Mouse (Mus musculus) A20 (cell line): ENCODE measurements at regions not wholly inside any gene's neighbourhood (a gene's known extent, or its start where the extent isn't known, plus 50 kb on each side); places are given as distances from the start of the nearest gene placed in this dataset.
"Not testable (repeated sequence)": the region's sequence is repeated elsewhere in the genome, so short reads cannot be mapped to it uniquely, and the experiment has no call there.

ENCODE experiments used
- DNase-seq: peaks from one replicate; pipeline ENCODE4 v3.0.0-alpha.2; 2011; ENCODE audit warnings: low read depth, low spot score

DNA sequence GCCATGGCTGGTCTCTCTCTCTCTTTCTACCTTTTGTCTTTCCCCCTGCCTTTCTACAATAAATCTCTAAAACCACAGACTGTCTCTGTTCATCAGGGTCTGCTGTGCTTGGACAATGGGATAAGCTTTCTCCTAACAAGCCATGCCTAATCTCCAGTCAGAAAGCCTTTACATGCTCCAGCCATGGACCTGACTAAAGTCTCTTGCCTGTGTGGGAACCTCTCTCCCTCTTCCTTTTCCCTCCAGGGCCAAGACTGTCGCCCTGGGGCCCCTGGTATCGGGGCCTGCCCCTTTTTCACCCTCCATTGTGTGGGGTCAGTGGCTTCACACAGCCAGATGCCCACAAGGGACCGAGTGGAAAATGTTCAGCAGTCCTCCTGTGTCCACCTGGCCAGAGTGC, 1151.3 kb upstream of the Prmt6 start:
- no peak for DNase-seq

DNA sequence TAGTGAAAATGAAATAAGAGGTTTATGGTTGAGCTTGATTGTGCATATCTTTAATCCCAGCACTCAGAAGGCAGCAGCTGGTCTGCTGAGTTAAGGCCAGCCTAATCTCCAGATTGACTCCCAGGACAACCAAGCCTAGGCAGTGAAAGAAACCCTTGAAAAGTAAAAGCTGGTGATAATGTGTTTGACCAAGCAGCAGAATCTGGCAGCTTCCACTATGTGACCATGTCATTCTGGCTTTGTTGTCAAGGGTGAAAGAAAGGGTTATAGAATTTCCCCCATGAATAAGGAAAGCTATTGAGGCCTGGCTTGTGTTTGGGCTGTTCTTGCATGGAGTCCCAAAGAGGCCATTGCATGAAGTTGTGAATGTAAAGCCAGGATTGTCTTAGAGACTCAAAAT, 1142.3 kb upstream of the Prmt6 start:
- DNase-seq, result no peak

DNA sequence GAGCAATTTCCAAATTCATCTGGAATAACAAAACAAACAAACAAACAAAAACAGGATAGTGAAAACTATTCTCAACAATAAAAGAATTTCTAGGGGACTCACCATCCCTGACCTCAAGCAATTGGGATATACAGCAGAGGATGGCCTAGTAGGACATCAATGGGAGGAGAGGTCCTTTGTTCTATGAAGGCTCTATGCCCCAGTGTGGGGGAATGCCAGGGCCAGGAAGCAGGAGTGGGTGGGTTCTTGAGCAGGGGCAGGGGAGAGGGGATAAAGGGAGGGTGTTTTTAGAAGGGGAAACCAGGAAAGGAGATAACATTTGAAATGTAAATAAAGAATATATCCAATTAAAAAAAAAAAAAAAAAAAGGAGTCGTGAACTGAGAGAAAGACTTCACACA, 1141.9 kb upstream of the Prmt6 start:
- not testable (repeated sequence) for DNase-seq

DNA sequence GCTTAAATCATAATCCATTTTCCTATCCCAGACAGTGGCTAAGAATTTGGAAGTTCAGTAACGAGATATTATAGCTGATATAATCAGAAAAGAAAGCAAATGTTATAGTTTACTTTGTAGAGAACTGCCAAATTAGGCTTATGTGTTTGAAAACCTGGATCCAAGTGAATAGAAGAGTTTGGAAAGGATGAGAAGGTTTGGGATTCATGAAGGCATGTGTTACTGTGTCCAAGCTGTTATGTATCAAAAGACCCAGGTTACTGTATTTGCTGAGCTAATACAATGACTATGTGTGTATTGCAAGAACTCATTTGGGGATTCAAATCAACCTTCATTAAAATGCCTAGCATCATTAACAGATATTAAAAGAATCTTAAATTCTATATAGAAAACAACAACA, 1135.9 kb upstream of the Prmt6 start:
- DNase-seq, result no peak

DNA sequence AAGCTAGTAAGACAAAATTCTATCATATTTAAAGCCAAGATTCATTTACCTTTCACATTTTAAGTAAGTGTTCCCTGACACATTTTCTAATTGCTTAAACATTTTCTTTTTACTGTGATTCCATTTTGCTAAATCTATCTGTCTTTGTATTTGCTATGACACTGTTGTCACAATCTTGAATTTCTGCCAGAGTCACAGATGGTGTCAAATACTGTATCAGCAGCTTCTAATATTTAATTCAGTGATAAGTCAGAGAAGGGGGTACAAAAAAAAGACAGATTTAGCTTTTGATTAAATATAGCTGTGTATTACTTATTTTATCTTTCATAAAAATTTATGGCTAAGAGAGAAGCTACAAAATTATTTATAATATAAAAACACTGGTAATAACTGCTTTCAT, 1135.5 kb upstream of the Prmt6 start:
- DNase-seq, result no peak

DNA sequence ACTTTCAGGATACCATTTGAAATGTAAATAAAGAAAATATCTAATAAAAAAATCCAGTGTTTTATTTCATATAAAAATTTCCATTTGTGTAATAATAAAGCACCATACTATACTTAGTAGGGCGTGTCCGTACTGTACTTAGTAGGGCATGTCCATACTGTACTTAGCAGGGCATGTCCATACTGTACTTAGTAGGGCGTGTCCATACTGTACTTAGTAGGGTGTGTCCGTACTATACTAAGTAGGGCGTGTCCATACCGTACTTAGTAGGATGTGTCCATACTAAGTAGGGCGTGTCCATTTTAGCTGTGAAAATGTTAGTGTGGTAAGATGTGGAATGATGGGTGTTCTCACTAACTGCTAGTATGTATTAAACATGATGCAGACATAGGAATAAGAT, 1134.8 kb upstream of the Prmt6 start:
- no peak for DNase-seq

DNA sequence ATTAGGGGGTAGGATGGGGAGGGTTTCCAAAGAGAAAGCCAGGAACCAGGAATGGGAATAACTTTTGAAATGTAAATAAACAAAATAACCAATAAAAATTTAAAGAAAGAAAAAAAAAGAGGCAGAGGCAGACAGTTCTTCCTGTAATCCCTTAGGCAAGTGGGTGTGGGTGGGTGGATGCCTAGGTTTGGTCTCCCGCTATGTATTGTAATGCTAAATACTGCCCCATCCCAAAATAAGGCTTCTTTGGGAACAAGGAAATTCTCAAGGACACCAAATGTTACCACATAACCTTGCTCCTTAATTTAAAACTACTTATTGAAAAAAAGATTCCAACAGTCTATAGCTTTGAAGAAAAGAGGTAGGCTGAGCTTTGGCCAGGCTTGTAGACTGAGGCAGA, 1120.5 kb upstream of the Prmt6 start:
- no peak for DNase-seq

DNA sequence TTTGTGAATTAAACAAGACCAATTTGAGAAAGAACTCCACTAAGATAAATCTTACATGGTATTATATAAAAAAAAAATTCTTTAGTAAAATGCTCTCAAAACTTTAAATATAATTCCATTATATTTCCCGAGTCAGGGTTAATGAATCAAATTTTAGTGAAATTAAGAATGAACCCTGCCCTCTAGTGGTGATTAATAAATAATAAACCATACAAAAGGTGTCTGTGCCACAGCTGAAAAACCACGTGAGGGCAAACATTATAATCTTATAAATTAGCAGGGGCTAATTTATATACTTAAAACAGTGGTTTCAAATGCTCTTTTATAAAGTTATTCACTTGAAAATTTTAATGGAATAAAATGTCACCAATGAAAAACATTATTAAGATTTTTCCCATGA, 1087.4 kb upstream of the Prmt6 start:
- peak; percentile 5 for DNase-seq

DNA sequence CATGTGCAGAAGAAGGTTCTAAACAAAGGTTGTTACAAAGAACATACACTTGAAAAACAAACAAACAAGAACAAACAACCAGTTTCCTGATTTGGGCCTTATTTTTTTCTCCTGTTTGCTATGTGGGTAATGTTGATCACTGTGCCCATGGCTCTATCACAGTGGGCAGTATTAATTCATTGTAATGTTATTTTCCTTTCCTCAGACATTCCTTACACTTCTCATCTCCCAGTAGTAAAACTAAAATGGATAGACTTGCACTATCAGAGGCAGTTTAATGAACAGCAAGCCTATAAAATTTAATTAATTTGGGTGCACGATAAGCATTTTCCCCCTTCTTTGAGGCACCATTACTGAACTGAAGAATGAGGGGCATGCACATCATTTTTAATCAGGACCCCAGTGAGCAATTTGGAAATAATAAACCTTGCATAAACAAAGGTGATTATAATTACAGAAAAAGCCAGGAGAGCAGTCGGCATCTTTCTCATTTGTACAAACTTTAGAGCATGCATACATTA, 1040.3 kb upstream of the Prmt6 start:
- no peak for DNase-seq

DNA sequence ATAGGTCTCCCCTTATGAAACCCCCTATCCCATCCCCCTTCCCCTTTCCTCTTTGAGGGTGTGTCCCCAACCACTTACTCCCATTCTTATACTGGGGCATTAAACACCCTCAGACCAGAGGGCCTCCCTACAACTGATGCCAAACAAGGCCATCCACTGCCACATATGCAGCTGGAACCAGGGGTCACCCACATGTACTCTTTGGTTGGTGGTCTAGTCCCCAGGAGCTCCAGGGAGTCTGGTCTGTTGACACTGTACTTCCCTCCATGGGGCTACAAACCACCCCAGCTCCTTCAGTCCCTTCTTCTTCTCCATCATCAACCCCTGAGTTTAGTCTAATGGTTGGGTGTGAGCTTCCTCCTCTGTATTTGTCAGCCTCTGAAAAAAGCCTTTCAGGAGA, 1030.8 kb upstream of the Prmt6 start:
- DNase-seq, result no peak
